Mouse (Mus musculus) bone marrow, adult 2 months (tissue): ENCODE results near the gene Gsap.

ENCODE experiments used
- CTCF ChIP-seq: fragments of 200-500 bp; IDR thresholded peaks from 2 replicates; pipeline ENCODE4 v1.5.1; 2011; ENCODE audit warnings: low read length, control low read depth; ENCODE audit not compliant: control insufficient read depth, insufficient read depth
- POLR2A ChIP-seq: fragments of 200-500 bp; IDR thresholded peaks from 2 replicates; pipeline ENCODE4 v1.6.1; 2011; ENCODE audit warnings: low read depth, mild to moderate bottlenecking, control low read depth, low read length, borderline replicate concordance; ENCODE audit not compliant: control insufficient read depth

- TF ChIP-seq CTCF (no peak), POLR2A (no peak)
Measured at GRCm38 (mm10) chr5:21246794-21247193, 60.7 kb downstream of the Gsap start.
